Mouse (Mus musculus): ENCODE data around the gene Smoc1. TPM values are rescaled to one million over a fixed set of nuclear protein-coding genes. Genes with fewer than 3 reads are reported as not detected.

Smoc1 gene
- total RNA-seq, 4 experiments from 2014 or later: 7.4 to 12.4 (median 10.1) TPM

GRCm38 (mm10) chr12:81077953-81078646, 51.5 kb downstream of the Smoc1 start:
- no peak for DNase-seq (ENCODE audit: low spot score in 2 of 2)

DNA sequence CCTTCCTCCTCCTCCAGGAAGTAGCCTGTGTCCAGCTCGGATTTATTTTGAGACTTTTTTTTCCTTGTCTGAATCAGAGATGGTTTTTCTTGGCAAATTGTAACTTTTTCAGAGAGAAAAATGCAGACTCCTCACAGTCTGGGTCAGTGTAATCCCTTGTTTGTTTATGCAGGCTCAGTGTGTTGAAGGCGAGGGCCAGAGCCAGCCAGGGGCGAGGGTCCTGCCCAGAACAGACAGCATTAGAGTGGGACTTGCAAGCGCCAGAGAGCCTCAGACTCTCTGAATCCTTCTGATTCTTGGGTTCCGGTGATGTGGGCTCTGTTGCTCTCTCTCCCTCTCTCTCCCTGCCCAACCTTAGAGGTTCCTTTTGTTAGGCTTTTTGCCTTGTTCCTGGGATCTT, 53.7 kb downstream of the Smoc1 start:
- no peak for DNase-seq (ENCODE audit: low spot score in 2 of 2)

DNA sequence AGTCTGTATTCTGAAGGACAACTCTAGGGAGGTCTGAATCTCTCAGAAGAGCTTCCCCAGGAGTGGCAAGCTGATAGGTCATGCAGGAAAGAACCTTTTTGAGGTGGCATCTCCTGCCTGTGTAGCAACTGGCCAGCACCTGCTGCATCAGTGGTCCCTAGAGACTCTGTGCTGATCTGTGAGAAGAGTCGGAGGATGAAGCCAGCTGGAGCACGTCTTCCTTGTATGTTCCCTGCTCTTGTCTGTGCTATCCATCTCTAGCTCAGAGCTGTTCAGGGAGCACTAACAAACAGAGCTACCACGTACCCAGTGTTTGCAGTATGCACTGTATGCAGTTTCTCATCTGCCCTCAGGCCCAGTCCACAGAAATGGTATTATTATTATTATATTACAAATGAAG, 54.4 kb downstream of the Smoc1 start:
- DNase-seq (ENCODE audit: low spot score in 2 of 2): no peak

DNA sequence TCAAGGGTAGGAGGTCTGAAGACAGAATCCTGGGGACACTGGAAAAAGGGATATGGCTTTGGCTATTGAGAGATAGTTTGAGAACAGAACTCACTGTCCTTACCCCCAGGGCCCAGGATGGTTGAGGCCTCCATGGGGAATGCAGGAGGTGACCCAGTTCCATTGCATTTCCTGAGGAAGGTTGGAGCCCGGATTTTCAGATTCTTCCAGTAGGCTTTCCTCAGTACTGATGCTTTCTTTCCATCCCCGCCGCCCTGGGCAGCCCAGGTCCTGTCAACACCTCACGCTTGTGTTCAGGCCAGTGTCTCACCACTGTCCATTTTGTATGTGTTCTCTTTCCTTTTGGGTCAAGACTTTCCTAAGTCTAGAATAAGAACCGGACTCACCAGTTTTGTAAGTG, 56.5 kb downstream of the Smoc1 start:
- no peak for DNase-seq (ENCODE audit: low spot score in 2 of 2)

- DNase-seq (ENCODE audit: low spot score in 2 of 2): no peak
Measured at GRCm38 (mm10) chr12:81085244-81085643, 58.6 kb downstream of the Smoc1 start.

GRCm38 (mm10) chr12:81088131-81088530, 61.5 kb downstream of the Smoc1 start:
- no peak for DNase-seq (ENCODE audit: low spot score in 2 of 2)

GRCm38 (mm10) chr12:81091641-81092040, 65.0 kb downstream of the Smoc1 start:
- DNase-seq (ENCODE audit: low spot score in 2 of 2): no peak

DNA sequence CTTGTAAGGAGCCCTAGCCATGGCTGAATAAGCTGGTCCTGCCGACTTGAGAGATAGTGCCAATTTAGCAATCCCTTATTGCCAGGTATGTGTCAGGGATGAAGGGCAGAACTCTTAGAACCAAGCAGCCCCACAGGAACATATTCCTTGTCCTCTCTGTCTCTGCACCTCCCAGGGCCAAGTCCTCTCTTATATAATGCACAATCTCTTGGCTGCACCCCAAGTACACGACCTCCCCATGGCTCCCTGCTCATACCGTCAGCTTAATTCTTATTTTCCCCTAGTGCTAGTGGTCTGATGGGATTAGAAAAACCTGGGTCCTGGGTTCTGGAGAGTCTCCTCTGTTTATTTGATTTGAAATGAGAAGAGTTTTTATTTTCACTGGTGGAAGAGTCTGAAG, 66.0 kb downstream of the Smoc1 start:
- no peak for DNase-seq (ENCODE audit: low spot score in 2 of 2)

- no peak for DNase-seq (ENCODE audit: low spot score in 2 of 2)
Measured at GRCm38 (mm10) chr12:81093211-81093610, 66.6 kb downstream of the Smoc1 start.

GRCm38 (mm10) chr12:81094766-81095405, 68.3 kb downstream of the Smoc1 start:
- no peak for DNase-seq (ENCODE audit: low spot score in 2 of 2)

DNA sequence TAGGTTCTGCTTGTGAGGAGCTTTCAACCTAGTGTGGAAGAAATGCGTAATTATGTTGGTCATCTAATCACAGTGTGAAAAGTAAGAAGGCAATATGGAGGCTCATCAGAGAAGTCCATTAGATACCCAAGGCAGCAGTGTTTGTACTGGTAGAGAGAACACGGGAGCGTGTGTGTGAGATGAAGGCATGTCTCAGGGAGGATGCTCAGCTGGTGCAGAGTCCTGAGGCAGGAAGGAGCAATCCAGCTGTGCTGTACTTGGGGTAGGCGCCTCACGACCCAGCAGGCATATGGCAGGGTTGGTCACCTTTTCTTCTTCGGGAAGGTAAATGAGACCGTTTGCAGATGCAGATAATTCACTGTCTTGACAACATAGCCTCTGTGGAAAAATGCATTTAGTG, 70.7 kb downstream of the Smoc1 start:
- no peak for DNase-seq (ENCODE audit: low spot score in 2 of 2)

DNA sequence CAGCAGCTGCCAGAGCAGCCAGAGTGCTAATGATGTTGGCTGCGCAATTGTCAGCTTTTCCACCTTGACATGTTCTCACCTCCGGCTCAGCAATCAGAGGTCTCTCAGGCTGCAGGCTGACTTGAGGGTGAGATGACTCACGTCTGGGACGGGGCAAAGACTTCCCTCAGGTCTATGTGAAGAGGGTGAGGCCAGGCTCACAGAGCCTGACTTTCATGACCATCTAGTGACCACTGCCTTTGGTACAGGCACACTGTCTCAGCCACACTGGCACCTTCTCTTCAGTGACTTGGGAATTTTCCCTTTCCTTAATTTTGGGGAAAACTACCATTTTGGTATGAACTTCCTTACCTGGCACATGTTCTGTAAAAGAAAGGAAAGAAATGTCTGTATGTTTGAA, 71.1 kb downstream of the Smoc1 start:
- DNase-seq (ENCODE audit: low spot score in 2 of 2): no peak

- DNase-seq (ENCODE audit: low spot score in 2 of 2): no peak
Measured at GRCm38 (mm10) chr12:81099161-81099560, 72.6 kb downstream of the Smoc1 start.

- DNase-seq (ENCODE audit: low spot score in 2 of 2): no peak
Measured at GRCm38 (mm10) chr12:81101691-81102090, 75.1 kb downstream of the Smoc1 start.

DNA sequence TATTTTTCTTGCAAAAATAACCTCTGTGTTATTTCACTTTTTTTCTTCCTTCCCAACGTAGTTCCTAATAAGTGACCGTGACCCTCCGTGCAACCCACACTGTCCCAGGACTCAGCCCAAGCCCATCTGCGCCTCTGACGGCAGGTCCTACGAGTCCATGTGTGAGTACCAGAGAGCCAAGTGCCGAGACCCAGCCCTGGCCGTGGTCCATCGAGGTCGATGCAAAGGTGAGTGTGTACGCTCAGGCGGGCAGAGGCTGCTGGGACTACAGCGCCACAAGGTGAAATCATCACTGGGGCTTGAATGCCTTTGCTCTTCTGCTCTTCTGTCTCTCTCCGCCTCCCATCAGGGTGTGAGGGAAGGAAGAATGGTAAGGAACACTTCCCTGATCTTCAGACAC, 77.9 kb downstream of the Smoc1 start:
- DNase-seq (ENCODE audit: low spot score in 2 of 2): no peak

- no peak for DNase-seq (ENCODE audit: low spot score in 2 of 2)
Measured at GRCm38 (mm10) chr12:81105721-81106633, 79.4 kb downstream of the Smoc1 start.

GRCm38 (mm10) chr12:81107278-81108100, 80.9 kb downstream of the Smoc1 start:
- DNase-seq (ENCODE audit: low spot score in 2 of 2): no peak

DNA sequence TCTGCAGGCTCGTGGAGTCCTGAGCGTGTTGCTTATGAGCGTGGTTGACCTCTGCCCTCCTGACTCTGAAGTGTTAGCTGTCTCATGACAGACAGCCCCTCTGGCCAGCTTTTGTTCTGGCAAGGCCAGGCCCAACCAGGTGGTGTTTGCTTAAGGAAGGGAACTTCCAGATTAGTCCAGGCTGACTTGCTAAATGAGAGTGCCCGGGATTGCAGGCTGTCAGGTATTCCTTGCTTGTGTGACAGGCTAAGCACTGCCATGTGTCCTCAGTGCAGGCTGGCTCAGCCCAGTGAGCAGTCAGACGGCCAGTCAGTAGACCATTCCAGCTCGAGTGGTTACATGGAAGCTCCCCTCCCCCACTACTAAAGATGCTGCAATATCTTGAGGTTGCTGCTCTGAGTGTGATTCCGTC, 82.0 kb downstream of the Smoc1 start:
- no peak for DNase-seq (ENCODE audit: low spot score in 2 of 2)

DNA sequence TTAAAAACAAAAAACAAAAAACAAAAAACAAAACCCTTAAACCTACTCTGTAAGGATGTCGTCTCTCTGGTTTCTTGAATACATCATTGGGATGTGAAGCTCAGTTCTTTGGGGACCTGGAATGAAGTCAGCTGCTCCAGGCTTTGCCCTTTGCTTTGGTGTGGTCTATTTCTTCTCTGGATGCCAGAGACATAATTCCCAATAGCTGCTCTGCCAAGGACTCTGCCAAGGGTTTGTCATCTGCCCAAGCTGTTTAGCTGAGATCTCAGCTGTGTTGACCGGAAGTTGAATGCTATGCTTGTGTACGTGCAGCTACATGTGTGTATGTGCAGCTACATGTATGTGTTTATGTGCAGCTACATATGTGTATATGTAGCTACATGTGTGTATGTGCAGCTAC, 83.4 kb downstream of the Smoc1 start:
- no peak for DNase-seq (ENCODE audit: low spot score in 2 of 2)

DNA sequence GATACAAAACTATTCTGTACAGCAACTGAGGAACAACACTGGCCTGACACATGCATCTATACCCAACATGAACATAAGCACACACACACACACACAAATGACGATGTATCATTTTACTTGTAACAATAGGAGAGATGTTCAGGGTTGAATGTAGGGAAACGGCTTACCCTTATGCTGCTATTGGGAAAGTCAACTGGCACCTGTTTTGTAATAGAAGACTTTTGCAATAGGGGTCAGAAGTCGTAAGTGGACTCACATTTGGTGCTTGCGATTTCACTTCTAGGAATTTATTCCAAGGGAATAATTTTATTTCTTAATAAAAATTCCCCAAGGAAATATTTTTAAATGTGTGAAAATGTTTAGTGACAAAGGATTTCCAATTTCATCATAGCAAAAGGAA, 85.7 kb downstream of the Smoc1 start:
- no peak for DNase-seq (ENCODE audit: low spot score in 2 of 2)

GRCm38 (mm10) chr12:81120301-81120700, 93.7 kb downstream of the Smoc1 start:
- no peak for DNase-seq (ENCODE audit: low spot score in 2 of 2)

Data from left cerebral cortex, adult 8-10 months (tissue).